Mouse (Mus musculus): ENCODE results near the gene Spag7. TPM values are rescaled to one million over a fixed set of nuclear protein-coding genes. Genes with fewer than 3 reads are reported as not detected.

Gene Spag7
- polyA plus RNA-seq, 1 experiment from 2014 or later: 177 TPM

GRCm38 (mm10) chr11:70623053-70623742, 46.0 kb downstream of the Spag7 start:
- WGBS: 58% methylated on average over 10 of the region's 10 CpGs
- H3K4me3 ChIP-seq (ENCODE audit: control insufficient read depth in 1 of 2, insufficient read depth in 1 of 2, low read depth in 1 of 2, low read length in 2 of 2): no peak overlapping the region
- H3K27me3 ChIP-seq (ENCODE audit: control insufficient read depth, insufficient read depth, low read length): no peaks in the 10 kb centered on the region

GRCm38 (mm10) chr11:70621972-70622814, 47.0 kb downstream of the Spag7 start:
- Histone ChIP-seq H3K4me1 (ENCODE audit: control insufficient read depth in 2 of 2, insufficient read depth in 2 of 2, low read length in 2 of 2) (peaks cover 0 to 2% of the 10 kb centered on the region in 2 experiments; a peak in 1 of 4 replicates), H3K27me3 (ENCODE audit: control insufficient read depth, insufficient read depth, low read length) (no peaks in the 10 kb centered on the region), H3K4me3 (ENCODE audit: control insufficient read depth in 1 of 2, insufficient read depth in 1 of 2, low read depth in 1 of 2, low read length in 2 of 2) (no peak overlapping the region), H3K27ac (replicated peaks in 1 of 2; ENCODE audit: control insufficient read depth in 1 of 2, insufficient read depth in 1 of 2, low read depth in 2 of 2, low read length in 2 of 2) (no peak overlapping the region), H3K36me3 (ENCODE audit: control insufficient read depth, insufficient read depth, low read length) (no peaks in the 10 kb centered on the region), H3K4me2 (ENCODE audit: low read length) (no peak overlapping the region), H3K9ac (ENCODE audit: low read length) (no peak overlapping the region), H3K9me3 (ENCODE audit: control insufficient read depth, low read length) (no peaks in the 10 kb centered on the region)
- ATAC-seq (ENCODE audit: insufficient number of reproducible peaks, insufficient read depth, low FRiP score, low read depth): no peak
- WGBS: 33% methylated on average over 7 of the region's 7 CpGs

More at GRCm38 (mm10) chr11:70623053-70623742, 46.0 kb downstream of the Spag7 start:
- no peak for ATAC-seq (ENCODE audit: insufficient number of reproducible peaks, insufficient read depth, low FRiP score, low read depth)
- no peaks in the 10 kb centered on the region for H3K9me3 ChIP-seq (ENCODE audit: control insufficient read depth, low read length)
- H3K9ac ChIP-seq (ENCODE audit: low read length): no peak overlapping the region
- H3K4me2 ChIP-seq (ENCODE audit: low read length): no peak overlapping the region
- no peaks in the 10 kb centered on the region for H3K36me3 ChIP-seq (ENCODE audit: control insufficient read depth, insufficient read depth, low read length)
- peaks cover 0 to 2% of the 10 kb centered on the region in 2 experiments; a peak in 1 of 4 replicates for H3K4me1 ChIP-seq (ENCODE audit: control insufficient read depth in 2 of 2, insufficient read depth in 2 of 2, low read length in 2 of 2)
- no peak overlapping the region for H3K27ac ChIP-seq (replicated peaks in 1 of 2; ENCODE audit: control insufficient read depth in 1 of 2, insufficient read depth in 1 of 2, low read depth in 2 of 2, low read length in 2 of 2)

GRCm38 (mm10) chr11:70619101-70619500, 50.1 kb downstream of the Spag7 start, which contains the start of gene Chrne:
Gene Chrne (minus strand): TSS chr11:70619216.
- H3K4me3 ChIP-seq (ENCODE audit: control insufficient read depth in 1 of 2, insufficient read depth in 1 of 2, low read depth in 1 of 2, low read length in 2 of 2): no peak within 1 kb of the TSS
- no peak within 1 kb of the TSS for H3K9ac ChIP-seq (ENCODE audit: low read length)
- H3K4me2 ChIP-seq (ENCODE audit: low read length): no peak within 1 kb of the TSS
- 27% methylated on average over 1 of the region's 1 CpGs for whole genome bisulfite sequencing
- no peaks in the 10 kb centered on the region for H3K36me3 ChIP-seq (ENCODE audit: control insufficient read depth, insufficient read depth, low read length)
- H3K27ac ChIP-seq (replicated peaks in 1 of 2; ENCODE audit: control insufficient read depth in 1 of 2, insufficient read depth in 1 of 2, low read depth in 2 of 2, low read length in 2 of 2): no peak within 1 kb of the TSS
- peaks cover 14 to 15% of the 10 kb centered on the region in 2 experiments for H3K4me1 ChIP-seq (ENCODE audit: control insufficient read depth in 2 of 2, insufficient read depth in 2 of 2, low read length in 2 of 2)
- 0 out of 2 replicates have a peak, but pooled peaks cover 7% of the 10 kb centered on the region for H3K27me3 ChIP-seq (ENCODE audit: control insufficient read depth, insufficient read depth, low read length)
- no peaks in the 10 kb centered on the region for H3K9me3 ChIP-seq (ENCODE audit: control insufficient read depth, low read length)
- no peak for ATAC-seq (ENCODE audit: insufficient number of reproducible peaks, insufficient read depth, low FRiP score, low read depth)

GRCm38 (mm10) chr11:70615516-70616093, 53.6 kb downstream of the Spag7 start, which contains the start of gene 4930544D05Rik:
Gene 4930544D05Rik (plus strand): TSS chr11:70615848.
- Histone ChIP-seq H3K4me2 (ENCODE audit: low read length) (peak within 1 kb of the TSS; percentile 77), H3K4me3 (ENCODE audit: control insufficient read depth in 1 of 2, insufficient read depth in 1 of 2, low read depth in 1 of 2, low read length in 2 of 2) (peak within 1 kb of the TSS; percentile 37), H3K36me3 (ENCODE audit: control insufficient read depth, insufficient read depth, low read length) (peaks cover 28% of the 10 kb centered on the region), H3K4me1 (ENCODE audit: control insufficient read depth in 2 of 2, insufficient read depth in 2 of 2, low read length in 2 of 2) (peaks cover 12 to 15% of the 10 kb centered on the region in 2 experiments), H3K27ac (replicated peaks in 1 of 2; ENCODE audit: control insufficient read depth in 1 of 2, insufficient read depth in 1 of 2, low read depth in 2 of 2, low read length in 2 of 2) (peak within 1 kb of the TSS; percentile 41 to 48), H3K27me3 (ENCODE audit: control insufficient read depth, insufficient read depth, low read length) (0 out of 2 replicates have a peak, but pooled peaks cover 7% of the 10 kb centered on the region), H3K9me3 (ENCODE audit: control insufficient read depth, low read length) (no peaks in the 10 kb centered on the region), H3K9ac (ENCODE audit: low read length) (peak within 1 kb of the TSS; percentile 66)
- ATAC-seq (ENCODE audit: insufficient number of reproducible peaks, insufficient read depth, low FRiP score, low read depth): no peak
- 7% methylated on average over 21 of the region's 21 CpGs for WGBS

GRCm38 (mm10) chr11:70615074-70615473, 54.1 kb downstream of the Spag7 start:
- Histone ChIP-seq H3K4me2 (ENCODE audit: low read length) (peak overlapping the region; percentile 77), H3K4me3 (ENCODE audit: control insufficient read depth in 1 of 2, insufficient read depth in 1 of 2, low read depth in 1 of 2, low read length in 2 of 2) (peak overlapping the region; percentile 37), H3K27me3 (ENCODE audit: control insufficient read depth, insufficient read depth, low read length) (0 out of 2 replicates have a peak, but pooled peaks cover 7% of the 10 kb centered on the region), H3K9me3 (ENCODE audit: control insufficient read depth, low read length) (no peaks in the 10 kb centered on the region), H3K27ac (replicated peaks in 1 of 2; ENCODE audit: control insufficient read depth in 1 of 2, insufficient read depth in 1 of 2, low read depth in 2 of 2, low read length in 2 of 2) (peak overlapping the region; percentile 41 to 48), H3K36me3 (ENCODE audit: control insufficient read depth, insufficient read depth, low read length) (peaks cover 33% of the 10 kb centered on the region), H3K4me1 (ENCODE audit: control insufficient read depth in 2 of 2, insufficient read depth in 2 of 2, low read length in 2 of 2) (peaks cover 12 to 15% of the 10 kb centered on the region in 2 experiments), H3K9ac (ENCODE audit: low read length) (peak overlapping the region; percentile 66)
- 2% methylated on average over 17 of the region's 17 CpGs for WGBS
- ATAC-seq (ENCODE audit: insufficient number of reproducible peaks, insufficient read depth, low FRiP score, low read depth): peak; percentile 80

Small RNA genes lying within 50 kb of the gene (microRNA-seq; reads per million reads assigned to microRNA genes)
- gene Mir6925: not detected

Other genes starting within 250 kb of the Spag7 start
- 5.4 and 8.6 TPM in 2 replicates for gene Arrb2, start 236.8 kb downstream of the Spag7 start, polyA plus RNA-seq (2014; fragmentation: Nextera tagmentation; extraction: Ambion mirVana)
- 25.1 and 26.8 TPM in 2 replicates for gene Med11, start 217.5 kb downstream of the Spag7 start, polyA plus RNA-seq (2014; fragmentation: Nextera tagmentation; extraction: Ambion mirVana)
- 0.95 and 2.0 TPM in 2 replicates for gene Zmynd15, start 210.0 kb downstream of the Spag7 start, polyA plus RNA-seq (2014; fragmentation: Nextera tagmentation; extraction: Ambion mirVana)
- 9.4 and 10.3 TPM in 2 replicates for gene Cxcl16, start 209.4 kb downstream of the Spag7 start, polyA plus RNA-seq (2014; fragmentation: Nextera tagmentation; extraction: Ambion mirVana)
- 8.7 and 10.5 TPM in 2 replicates for gene Tm4sf5, start 164.2 kb downstream of the Spag7 start, polyA plus RNA-seq (2014; fragmentation: Nextera tagmentation; extraction: Ambion mirVana)
- gene Vmo1, start 154.8 kb downstream of the Spag7 start, polyA plus RNA-seq (2014; fragmentation: Nextera tagmentation; extraction: Ambion mirVana): 0.32 and 0.43 TPM in 2 replicates
- 0.27 and 0.49 TPM in 2 replicates for gene Gltpd2, start 150.2 kb downstream of the Spag7 start, polyA plus RNA-seq (2014; fragmentation: Nextera tagmentation; extraction: Ambion mirVana)
- 625 and 657 TPM in 2 replicates for gene Psmb6, start 144.0 kb downstream of the Spag7 start, polyA plus RNA-seq (2014; fragmentation: Nextera tagmentation; extraction: Ambion mirVana)
- gene Gm40193, start 136.5 kb downstream of the Spag7 start, polyA plus RNA-seq (2014; fragmentation: Nextera tagmentation; extraction: Ambion mirVana): not detected in 2 replicates
- 11.1 and 11.7 TPM in 2 replicates for gene Pld2, start 129.4 kb downstream of the Spag7 start, polyA plus RNA-seq (2014; fragmentation: Nextera tagmentation; extraction: Ambion mirVana)
- 12.7 and 13.2 TPM in 2 replicates for gene Mink1, start 106.5 kb downstream of the Spag7 start, polyA plus RNA-seq (2014; fragmentation: Nextera tagmentation; extraction: Ambion mirVana)
- gene 4930544D05Rik, start 53.6 kb downstream of the Spag7 start, polyA plus RNA-seq (2014; fragmentation: Nextera tagmentation; extraction: Ambion mirVana): not detected in 2 replicates
- gene Chrne, start 50.2 kb downstream of the Spag7 start, polyA plus RNA-seq (2014; fragmentation: Nextera tagmentation; extraction: Ambion mirVana): not detected in 2 replicates
- 0.74 and 1.2 TPM in 2 replicates for gene Gp1ba, start 30.3 kb downstream of the Spag7 start, polyA plus RNA-seq (2014; fragmentation: Nextera tagmentation; extraction: Ambion mirVana)
- gene Rnf167, start 22.2 kb downstream of the Spag7 start, polyA plus RNA-seq (2014; fragmentation: Nextera tagmentation; extraction: Ambion mirVana): 73.2 and 75.9 TPM in 2 replicates
- 290 and 303 TPM in 2 replicates for gene Slc25a11, start 21.9 kb downstream of the Spag7 start, polyA plus RNA-seq (2014; fragmentation: Nextera tagmentation; extraction: Ambion mirVana)
- gene Pfn1, start 14.8 kb downstream of the Spag7 start, polyA plus RNA-seq (2014; fragmentation: Nextera tagmentation; extraction: Ambion mirVana): 1,353 and 1,384 TPM in 2 replicates
- gene Eno3, start 12.2 kb downstream of the Spag7 start, polyA plus RNA-seq (2014; fragmentation: Nextera tagmentation; extraction: Ambion mirVana): 468 and 495 TPM in 2 replicates
- gene Camta2, start 18.7 kb upstream of the Spag7 start, polyA plus RNA-seq (2014; fragmentation: Nextera tagmentation; extraction: Ambion mirVana): 13.7 and 13.8 TPM in 2 replicates
- 2.1 and 2.7 TPM in 2 replicates for gene Inca1, start 30.7 kb upstream of the Spag7 start, polyA plus RNA-seq (2014; fragmentation: Nextera tagmentation; extraction: Ambion mirVana)
- 13.9 and 18.9 TPM in 2 replicates for gene Kif1c, start 31.1 kb upstream of the Spag7 start, polyA plus RNA-seq (2014; fragmentation: Nextera tagmentation; extraction: Ambion mirVana)
- gene Zfp3, start 94.8 kb upstream of the Spag7 start, polyA plus RNA-seq (2014; fragmentation: Nextera tagmentation; extraction: Ambion mirVana): 9.3 and 9.9 TPM in 2 replicates
- 0.50 and 0.62 TPM in 2 replicates for gene Scimp, start 143.2 kb upstream of the Spag7 start, polyA plus RNA-seq (2014; fragmentation: Nextera tagmentation; extraction: Ambion mirVana)
- gene Rabep1, start 175.4 kb upstream of the Spag7 start, polyA plus RNA-seq (2014; fragmentation: Nextera tagmentation; extraction: Ambion mirVana): 27.6 and 27.7 TPM in 2 replicates